Mouse (Mus musculus) hematopoietic multipotent progenitor cell, adult 10-12 weeks (in vitro differentiated cells): ENCODE results near the gene Maea. TPM values are rescaled to one million over a fixed set of nuclear protein-coding genes. Genes with fewer than 3 reads are reported as not detected.

Experiments used
- polyA plus RNA-seq: library from polyadenylated mRNA; stranded (reverse); fragments of >175 nt; gene quantifications from 2 replicates; pipeline ENCODE4 v1.2.3, GENCODE M21; 2012; ENCODE audit warnings: low replicate concordance

Gene Maea
- 81.0 and 154 TPM in 2 replicates for polyA plus RNA-seq

DNA sequence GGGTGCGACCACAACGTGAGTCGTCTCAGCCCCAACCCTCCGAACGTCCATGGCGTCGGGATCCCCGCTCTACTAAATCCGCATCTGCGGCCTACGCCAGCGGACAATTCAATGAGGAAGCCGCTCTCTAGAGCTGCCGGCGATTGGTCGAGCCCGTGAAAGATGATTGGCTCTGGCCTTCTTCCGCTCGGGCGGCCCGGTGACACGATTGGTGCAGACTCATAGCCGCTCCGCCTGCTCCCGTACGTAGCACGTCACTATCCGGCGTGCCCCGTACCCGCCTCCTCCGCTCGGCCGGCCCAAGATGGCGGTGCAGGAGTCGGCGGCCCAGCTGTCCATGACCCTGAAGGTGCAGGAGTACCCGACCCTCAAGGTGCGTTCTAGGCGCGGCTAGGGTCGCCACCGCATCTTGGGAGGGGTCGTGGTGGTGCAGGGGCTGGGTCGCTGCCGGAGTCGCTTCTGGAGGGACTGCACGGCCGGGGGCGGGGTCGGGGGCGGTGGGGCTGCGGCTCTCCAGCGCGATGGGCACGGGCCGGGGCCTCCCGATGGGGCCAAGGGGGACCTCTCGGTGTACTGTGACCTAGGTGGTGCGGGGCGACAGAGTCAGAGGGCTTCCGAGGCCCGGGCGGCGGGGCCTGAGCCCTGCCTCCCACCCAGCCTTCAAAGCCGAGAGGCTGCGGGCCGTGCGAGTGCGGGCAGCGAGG lies at the start of gene Maea:
TSS of gene Maea (plus strand) at position 237 of the 704 bp plus-strand sequence.

DNA sequence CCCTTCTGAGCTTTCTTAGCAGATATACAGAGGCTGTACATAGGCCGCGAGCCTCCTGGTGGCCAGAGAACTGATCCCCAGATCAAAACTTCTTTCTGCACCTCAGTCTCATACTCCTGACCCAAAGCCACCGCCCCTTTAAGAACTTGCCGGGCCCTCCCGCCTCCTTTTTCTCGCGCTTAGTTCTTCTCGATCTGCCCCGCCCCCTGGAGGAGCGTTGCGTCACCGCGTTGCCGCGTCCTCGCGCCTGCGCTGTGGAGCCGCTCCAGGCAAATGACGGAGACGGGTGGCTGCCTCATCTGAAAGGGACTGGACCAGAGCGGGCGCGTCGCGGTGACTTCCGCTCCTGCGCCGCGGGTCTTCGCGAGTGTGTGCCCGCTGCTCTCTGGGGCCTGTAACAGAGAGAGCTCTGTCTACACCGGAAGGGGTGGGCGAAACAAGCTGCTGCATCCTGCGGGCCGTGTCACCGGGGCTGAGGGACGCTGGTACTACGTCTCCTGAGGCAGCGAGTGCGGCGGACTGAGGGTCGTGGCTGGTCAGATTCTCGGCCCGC lies 43.1 kb downstream of the Maea start, which contains the start of gene Uvssa:
TSS of gene Uvssa (plus strand) at position 248 of the 553 bp plus-strand sequence.

Other genes starting within 250 kb of the Maea start
- not detected in 2 replicates for gene Slc5a1, start 231.3 kb upstream of the Maea start, polyA plus RNA-seq
- gene Spon2, start 117.1 kb upstream of the Maea start, polyA plus RNA-seq = 2.0 TPM in 1 of 2 replicates, not detected in the other
- gene Ctbp1, start 60.5 kb upstream of the Maea start, polyA plus RNA-seq = 225 and 404 TPM in 2 replicates
- gene Uvssa, start 43.0 kb downstream of the Maea start, polyA plus RNA-seq = 4.6 and 6.0 TPM in 2 replicates
- gene Nkx1-1, start 98.5 kb downstream of the Maea start, polyA plus RNA-seq = not detected in 2 replicates